ENCODE assay signal across 15 mouse cellular contexts in the genomic region with DNA sequence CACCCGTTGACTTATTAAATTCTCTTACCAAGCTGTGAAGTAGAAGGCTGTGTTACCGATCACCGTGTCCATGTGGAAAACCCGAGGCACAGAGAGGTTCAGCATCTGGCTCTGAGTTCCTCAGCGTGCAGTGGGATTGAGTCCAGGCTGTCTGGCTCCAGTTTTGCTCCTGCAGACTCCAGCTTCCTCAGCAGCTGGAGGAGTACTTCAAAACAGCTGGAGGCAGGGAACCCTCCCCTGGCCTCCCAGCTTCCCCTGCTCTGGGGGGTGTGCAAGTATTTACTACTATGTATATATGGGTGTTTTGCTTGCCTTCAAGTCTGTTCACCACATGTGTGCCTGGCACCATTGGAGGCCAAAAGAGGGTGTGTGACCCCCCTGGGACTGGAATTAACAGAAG. TPM values are rescaled to one million over a fixed set of nuclear protein-coding genes. Genes with fewer than 3 reads are reported as not detected.
DNase-seq lines count a peak whose midpoint lies in the region; ATAC-seq lines count a peak whose summit lies in the region.
"Had no signal": no experiment of that assay in that cellular context is flagged by ENCODE, and none has a peak within 500 bp of the region (broad histone marks: within the 10 kb centered on the region; RNA-seq: fewer than 3 reads in every experiment).

No protein-coding gene starts in this region.

- no peaks in the 10 kb centered on the region for H3K36me3 ChIP-seq in kidney, embryonic 14.5 days (ENCODE audit: control insufficient read depth, insufficient read depth, low read length)
- H3K36me3 ChIP-seq in embryonic facial prominence, embryonic 12.5 days, result no peaks in the 10 kb centered on the region
- H3K36me3 ChIP-seq in limb, embryonic 10.5 days, result no peaks in the 10 kb centered on the region
- H3K36me3 ChIP-seq: liver, embryonic 13.5 days had no signal

- peaks cover 24% of the 10 kb centered on the region for H3K4me1 ChIP-seq in kidney, embryonic 14.5 days (ENCODE audit: control insufficient read depth, insufficient read depth, low read length)
- peaks cover 74% of the 10 kb centered on the region for H3K4me1 ChIP-seq in embryonic facial prominence, embryonic 12.5 days
- peaks cover 68% of the 10 kb centered on the region for H3K4me1 ChIP-seq in limb, embryonic 10.5 days

- no peaks in the 10 kb centered on the region for H3K9me3 ChIP-seq in kidney, embryonic 14.5 days (ENCODE audit: control insufficient read depth, low read length)
- H3K9me3 ChIP-seq in embryonic facial prominence, embryonic 12.5 days, result no peaks in the 10 kb centered on the region
- no peaks in the 10 kb centered on the region for H3K9me3 ChIP-seq in limb, embryonic 10.5 days (replicated peaks)
- H3K9me3 ChIP-seq: liver, embryonic 13.5 days had no signal

- peak; percentile 57 for DNase-seq in kidney, postnatal 10 days
- DNase-seq in heart, adult 8-10 months (ENCODE audit: low spot score), result peak; percentile 28
- DNase-seq in limb, embryonic 10.5 days (ENCODE audit: low spot score), result no peak
- DNase-seq in spleen, postnatal 14 days (ENCODE audit: low spot score in 2 of 2), result no peak
- DNase-seq in cerebellum, postnatal 10 days, result no peak
- DNase-seq: cerebellum, adult 18-20 months; liver, embryonic 13.5 days had no signal

- H3K27ac ChIP-seq in kidney, embryonic 14.5 days (ENCODE audit: low read depth, low read length), result no peak overlapping the region
- 0 out of 2 replicates have a peak overlapping the region, but pooled peaks have one; percentile 12 for H3K27ac ChIP-seq in embryonic facial prominence, embryonic 12.5 days
- peak overlapping the region; percentile 67 for H3K27ac ChIP-seq in limb, embryonic 10.5 days
- H3K27ac ChIP-seq: liver, embryonic 13.5 days had no signal

- H3K4me2 ChIP-seq in kidney, embryonic 14.5 days (replicated peaks; ENCODE audit: low read depth, low read length), result no peak overlapping the region
- no peak overlapping the region for H3K4me2 ChIP-seq in embryonic facial prominence, embryonic 12.5 days (replicated peaks)
- H3K4me2 ChIP-seq: liver, embryonic 13.5 days had no signal

- WGBS in kidney, embryonic 14.5 days, result 79% methylated on average over 5 of the region's 5 CpGs
- 57% methylated on average over 5 of the region's 5 CpGs for WGBS in embryonic facial prominence, embryonic 12.5 days
- 81% methylated on average over 5 of the region's 5 CpGs for WGBS in limb, embryonic 10.5 days

- H3K27me3 ChIP-seq in kidney, embryonic 14.5 days (ENCODE audit: control insufficient read depth, insufficient read depth, low read length), result peaks cover 9% of the 10 kb centered on the region; the same call in 1 of the 2 replicates
- no peaks in the 10 kb centered on the region for H3K27me3 ChIP-seq in embryonic facial prominence, embryonic 12.5 days
- peaks cover 62% of the 10 kb centered on the region for H3K27me3 ChIP-seq in limb, embryonic 10.5 days (ENCODE audit: low read depth, poor library complexity, severe bottlenecking)

- no peak overlapping the region for H3K9ac ChIP-seq in kidney, embryonic 14.5 days (ENCODE audit: low read depth, low read length)
- H3K9ac ChIP-seq in embryonic facial prominence, embryonic 12.5 days, result no peak overlapping the region
- H3K9ac ChIP-seq: liver, embryonic 13.5 days had no signal

- no peak overlapping the region for H3K4me3 ChIP-seq in kidney, embryonic 14.5 days (ENCODE audit: low read length)
- H3K4me3 ChIP-seq in embryonic facial prominence, embryonic 12.5 days, result no peak overlapping the region
- H3K4me3 ChIP-seq in limb, embryonic 10.5 days, result no peak overlapping the region
- H3K4me3 ChIP-seq: liver, embryonic 13.5 days had no signal

- ATAC-seq in kidney, embryonic 14.5 days (ENCODE audit: low FRiP score, low TSS enrichment), result no peak
- no peak for ATAC-seq in embryonic facial prominence, embryonic 12.5 days (ENCODE audit: insufficient number of reproducible peaks, insufficient read depth, low FRiP score, low TSS enrichment)
- ATAC-seq in frontal cortex, adult (ENCODE audit: low TSS enrichment), result no peak
- ATAC-seq: CD4-positive, CD25-positive, alpha-beta regulatory T cell, adult 4 months had no signal

RNA-seq across cellular contexts. Expression of gene 1700122O11Rik, which starts 9.8 kb away (rescaled TPM):
- polyA plus RNA-seq in kidney, embryonic 14.5 days (2014; fragmentation: Nextera tagmentation; extraction: Ambion mirVana), result not detected in 2 replicates
- polyA plus RNA-seq in embryonic facial prominence, embryonic 12.5 days (2016; fragmentation: Nextera tagmentation; extraction: Ambion mirVana), result not detected in 2 replicates
- not detected for total RNA-seq in heart, adult 8-10 months (2022)
- polyA plus RNA-seq in limb, embryonic 10.5 days (2016; fragmentation: Nextera tagmentation; extraction: Ambion mirVana), result not detected in 2 replicates
- total RNA-seq: hematopoietic stem cell, adult 5-6 weeks; layer of hippocampus, adult 18-20 months; left cerebral cortex, adult 8-10 months had no signal
- polyA plus RNA-seq: CD4-positive, CD25-positive, alpha-beta regulatory T cell, adult 4 months; intestine, embryonic 14.5 days; liver, embryonic 13.5 days had no signal

Comparison
In these comparisons a context has a peak if more than half of its experiments do, and no peak if none do; other contexts are left out.
1. DNase-seq: peak in kidney, postnatal 10 days (single experiment) and heart, adult 8-10 months (single experiment); none in limb, embryonic 10.5 days (single experiment), spleen, postnatal 14 days (0 of 2) and cerebellum, postnatal 10 days (0 of 2).